Mouse (Mus musculus): ENCODE data around the gene Dcaf8.
"Not testable (repeated sequence)": the region's sequence is repeated elsewhere in the genome, so short reads cannot be mapped to it uniquely, and the experiment has no call there.

Dcaf8 gene

GRCm38 (mm10) chr1:172221297-172222063, 73.6 kb downstream of the Dcaf8 start:
- DNase-seq = no peak

GRCm38 (mm10) chr1:172228209-172228608, 80.3 kb downstream of the Dcaf8 start:
- DNase-seq = peak; percentile 68

GRCm38 (mm10) chr1:172229215-172229614, 81.3 kb downstream of the Dcaf8 start:
- DNase-seq = no peak

GRCm38 (mm10) chr1:172240945-172241708, 93.2 kb downstream of the Dcaf8 start:
- no peak for DNase-seq

- DNase-seq = no peak
Measured at GRCm38 (mm10) chr1:172242401-172242800, 94.5 kb downstream of the Dcaf8 start.

GRCm38 (mm10) chr1:172243547-172244205, 95.8 kb downstream of the Dcaf8 start:
- DNase-seq = peak; percentile 46

- DNase-seq = not testable (repeated sequence)
Measured at GRCm38 (mm10) chr1:172244645-172245044, 96.8 kb downstream of the Dcaf8 start.

Measured in cerebellum, adult 9-10 months (tissue).